Mouse (Mus musculus) activated CD4-positive, CD25-positive, alpha-beta regulatory T cell (primary cell): ENCODE measurements around the gene Wdr44. TPM values are rescaled to one million over a fixed set of nuclear protein-coding genes. Genes with fewer than 3 reads are reported as not detected.

Experiments
- polyA plus RNA-seq, 2 experiments: library from polyadenylated mRNA; unstranded; fragments of 100-300 nt; shearing (Covaris generic); gene quantifications; one replicate each; pipeline ENCODE4 v1.2.1; 2017

Gene Wdr44
- 10 to 100 TPM; 31.0 to 34.5 TPM for polyA plus RNA-seq

DNA sequence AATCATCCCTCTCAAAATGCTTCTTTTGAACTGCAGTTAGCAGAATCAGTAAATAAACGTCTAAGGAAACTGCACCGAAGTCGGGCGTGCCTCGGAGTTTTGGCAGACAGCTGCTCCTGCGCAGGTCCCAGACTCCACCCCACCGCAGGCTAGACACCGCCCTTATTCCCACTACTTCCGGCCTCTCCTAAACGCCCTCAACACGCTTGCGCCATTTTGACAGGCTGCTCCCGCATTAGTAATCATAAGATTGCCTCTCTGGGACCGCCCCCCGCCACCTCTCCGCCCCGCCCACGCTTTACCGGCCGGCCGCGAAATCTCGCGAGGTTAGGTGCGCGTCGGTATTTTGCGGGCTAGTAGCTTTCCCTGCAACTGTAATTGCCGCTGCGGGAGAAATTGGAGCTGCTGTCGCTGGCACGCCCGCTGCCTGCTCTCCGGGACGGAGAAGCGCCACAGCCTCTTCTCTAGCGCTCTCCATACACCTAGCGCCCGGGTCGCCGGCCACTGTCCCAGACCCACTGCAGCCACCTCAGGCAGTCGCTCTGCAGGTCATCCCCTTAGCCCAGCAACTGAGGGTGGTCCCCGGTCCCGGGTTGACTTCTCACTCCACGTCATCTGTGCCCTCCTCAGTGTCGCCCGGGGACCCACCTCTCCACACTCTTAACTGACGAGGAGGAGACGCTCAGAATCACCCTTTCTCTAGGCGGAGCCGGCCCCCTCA is at the start of gene Wdr44:
Gene Wdr44, plus strand, starts transcription at position 330 of the 721 bp plus-strand sequence.

Other genes with a start within 250 kb of the Wdr44 start
- gene Gm4907, start 189.5 kb downstream of the Wdr44 start, polyA plus RNA-seq, result not detected